ENCODE assay signal across 1 mouse cellular context in genomic region chr11:29692683-29693272, GRCm38 (mm10).
TF ChIP-seq lines count a peak whose summit lies in the region.

Rtn4 (plus strand) TSS chr11:29692947.

TF ChIP-seq in CH12.LX, 34 proteins besides CTCF, POLR2A, EP300 and RAD21 (continued from another document):
- TF ChIP-seq IRF4 (IDR thresholded peaks at IDR 0.05; ENCODE audit: low read depth, low read length): peak; percentile 41; the same call in 1 of the 2 replicates
- peak; percentile 67; the same call in 1 of the 2 replicates for TF ChIP-seq E2F4 (IDR thresholded peaks at IDR 0.05; ENCODE audit: insufficient replicate concordance, low read depth, low read length)
- TF ChIP-seq ZMIZ1 (IDR thresholded peaks at IDR 0.05; ENCODE audit: low read depth, low read length): peak; percentile 97
- peak; percentile 72; the same call in 1 of the 2 replicates for TF ChIP-seq TBP (conservative IDR thresholded peaks at IDR 0.05; ENCODE audit: low read depth, low read length)
- no peak for TF ChIP-seq GABPA (IDR thresholded peaks at IDR 0.05; ENCODE audit: insufficient replicate concordance, low read depth, low read length)
